Mouse (Mus musculus) liver, postnatal 0 days (tissue): ENCODE measurements around the gene Smg6.

Source experiments
- CTCF ChIP-seq: sonication (generic); IDR thresholded peaks from 2 replicates; pipeline ENCODE4 v1.5.1; 2016; ENCODE audit warnings: antibody characterized with exemption, low read depth
- EP300 ChIP-seq: IDR thresholded peaks from 2 replicates; pipeline ENCODE4 v1.6.1; 2016; ENCODE audit warnings: antibody characterized with exemption, low read depth, mild to moderate bottlenecking

- TF ChIP-seq CTCF (no peak), EP300 (no peak)
These were observed 198.8 kb downstream of the Smg6 start for GRCm38 (mm10) chr11:75124406-75124805.
